Mouse (Mus musculus) midbrain, postnatal 0 days (tissue): Measurements from ENCODE around the gene Igdcc3. TPM values are rescaled to one million over a fixed set of nuclear protein-coding genes. Genes with fewer than 3 reads are reported as not detected.
"Not testable (repeated sequence)": the region's sequence is repeated elsewhere in the genome, so short reads cannot be mapped to it uniquely, and the experiment has no call there.

ENCODE experiments used
- ATAC-seq: fragments of 200-750 bp; cut with Nextera tagmentation; 2 replicates; pipeline ENCODE4 v1.8.0; 2017; ENCODE audit warnings: moderate number of reproducible peaks, mild to moderate bottlenecking, moderate TSS enrichment, moderate library complexity; ENCODE audit not compliant: low FRiP score
- DNase-seq: peaks from one replicate; pipeline ENCODE4 v3.0.0-alpha.2; 2015; ENCODE audit warnings: low spot score
- H3K27ac ChIP-seq: fragments of 300-500 bp; sonication (generic); 2 replicates; pipeline ENCODE4 v1.5.1; 2014; ENCODE audit warnings: low read depth, mild to moderate bottlenecking, low read length, mixed read lengths
- H3K27me3 ChIP-seq: fragments of 300-500 bp; sonication (generic); 2 replicates; pipeline ENCODE4 v1.6.1; 2014; ENCODE audit warnings: low read length, control low read depth, mixed read lengths; ENCODE audit not compliant: insufficient read depth
- H3K36me3 ChIP-seq: fragments of 300-500 bp; sonication (generic); 2 replicates; pipeline ENCODE4 v1.6.1; 2014; ENCODE audit warnings: low read length, control low read depth, mixed read lengths; ENCODE audit not compliant: insufficient read depth
- H3K4me1 ChIP-seq: fragments of 300-500 bp; sonication (generic); 2 replicates; pipeline ENCODE4 v1.6.1; 2014; ENCODE audit warnings: mild to moderate bottlenecking, control low read depth, antibody characterized with exemption, low read length, mixed read lengths; ENCODE audit not compliant: insufficient read depth
- H3K4me2 ChIP-seq: fragments of 300-500 bp; sonication (generic); 2 replicates; pipeline ENCODE4 v1.6.1; 2014; ENCODE audit warnings: low read depth, mild to moderate bottlenecking, low read length, mixed read lengths; ENCODE audit not compliant: poor library complexity, severe bottlenecking
- H3K4me3 ChIP-seq: fragments of 300-500 bp; sonication (generic); 2 replicates; pipeline ENCODE4 v1.5.1; 2014; ENCODE audit warnings: low read depth, mild to moderate bottlenecking, low read length, moderate library complexity
- H3K9ac ChIP-seq: fragments of 300-500 bp; sonication (generic); replicated peaks from 2 replicates; pipeline ENCODE4 v1.6.1; 2014; ENCODE audit warnings: mild to moderate bottlenecking, low read length, moderate library complexity, mixed read lengths; ENCODE audit not compliant: poor library complexity, severe bottlenecking
- H3K9me3 ChIP-seq: fragments of 300-500 bp; sonication (generic); 2 replicates; pipeline ENCODE4 v1.6.1; 2016; ENCODE audit warnings: low read length, control low read depth
- CTCF ChIP-seq: IDR thresholded peaks from 2 replicates; pipeline ENCODE4 v1.5.1; 2016; ENCODE audit warnings: antibody characterized with exemption, mild to moderate bottlenecking
- WGBS: fragments of 180-500 bp; shearing (Covaris S2); extraction: QIAGEN DNeasy Blood & Tissue Kit; methylation state at CpG from one replicate; pipeline ENCODE4 v1.1.7; 2014; 5-methylcytosine and 5-hydroxymethylcytosine counted together
- polyA plus RNA-seq: library from polyadenylated mRNA; unstranded; fragments of >200 nt; fragmentation: Nextera tagmentation; extraction: Ambion mirVana; gene quantifications from 2 replicates; pipeline ENCODE4 v1.2.1, GENCODE M21; 2015
- total RNA-seq: library from RNA; depleted of rRNA; stranded (reverse); fragments of >200 nt; gene quantifications from 2 replicates; pipeline ENCODE4 v1.2.3, GENCODE M21; 2014

Gene Igdcc3
- total and polyA plus RNA-seq, 2 experiments from 2014 or later = 6.6 to 7.7 TPM

GRCm38 (mm10) chr9:65216972-65217371 lies 76.0 kb downstream of the Igdcc3 start:
- Histone ChIP-seq H3K36me3 (no peaks in the 10 kb centered on the region), H3K9me3 (no peaks in the 10 kb centered on the region), H3K9ac (no peak overlapping the region), H3K4me1 (no peaks in the 10 kb centered on the region), H3K27me3 (no peaks in the 10 kb centered on the region), H3K4me2 (no peak overlapping the region), H3K4me3 (no peak overlapping the region), H3K27ac (no peak overlapping the region)
- 82% methylated on average over 8 of the region's 8 CpGs for WGBS
- DNase-seq (no peak), ATAC-seq (no peak)
- no peak for TF ChIP-seq CTCF

DNA sequence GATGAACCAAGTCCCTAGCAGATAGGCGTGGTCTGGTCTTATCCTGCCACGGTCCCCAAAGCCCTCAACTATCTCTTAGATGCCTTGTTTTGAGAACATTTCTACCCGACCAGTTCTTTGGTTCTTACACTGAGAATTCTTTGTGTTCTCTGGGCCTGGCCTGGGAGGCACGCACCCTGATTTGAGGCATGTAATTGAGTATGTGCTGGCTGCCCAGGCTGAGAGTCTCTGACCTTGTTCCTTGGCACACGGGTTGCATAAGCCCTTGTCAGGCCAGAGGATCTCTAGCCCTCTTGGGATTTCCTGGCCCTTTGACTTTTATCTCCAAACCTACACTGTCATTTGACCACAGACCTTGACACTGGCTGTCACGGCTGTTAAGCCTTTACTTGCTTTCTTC lies 76.7 kb downstream of the Igdcc3 start:
- H3K36me3 ChIP-seq = no peaks in the 10 kb centered on the region
- no peak overlapping the region for H3K4me2 ChIP-seq
- H3K9ac ChIP-seq = no peak overlapping the region
- no peak for ATAC-seq
- TF ChIP-seq CTCF = no peak
- no peaks in the 10 kb centered on the region for H3K9me3 ChIP-seq
- no peaks in the 10 kb centered on the region for H3K4me1 ChIP-seq
- no peak overlapping the region for H3K27ac ChIP-seq
- H3K27me3 ChIP-seq = no peaks in the 10 kb centered on the region
- H3K4me3 ChIP-seq = no peak overlapping the region
- no peak for DNase-seq
- WGBS = 72% methylated on average over 6 of the region's 6 CpGs

GRCm38 (mm10) chr9:65218916-65219315 lies 77.9 kb downstream of the Igdcc3 start:
- Histone ChIP-seq H3K4me3 (no peak overlapping the region), H3K4me1 (no peaks in the 10 kb centered on the region), H3K27me3 (no peaks in the 10 kb centered on the region), H3K36me3 (no peaks in the 10 kb centered on the region), H3K9me3 (no peaks in the 10 kb centered on the region), H3K27ac (no peak overlapping the region), H3K9ac (no peak overlapping the region), H3K4me2 (no peak overlapping the region)
- DNase-seq = no peak
- TF ChIP-seq CTCF = no peak
- WGBS = 78% methylated on average over 1 of the region's 1 CpGs
- no peak for ATAC-seq

GRCm38 (mm10) chr9:65220398-65220797 lies 79.4 kb downstream of the Igdcc3 start:
- ATAC-seq, DNase-seq: not testable (repeated sequence)
- WGBS = 49% methylated on average over 3 of the region's 3 CpGs

GRCm38 (mm10) chr9:65223927-65224326 lies 82.9 kb downstream of the Igdcc3 start:
- Histone ChIP-seq H3K36me3 (peaks cover 11% of the 10 kb centered on the region; the same call in 1 of the 2 replicates), H3K4me2 (no peak overlapping the region), H3K4me3 (no peak overlapping the region), H3K27me3 (no peaks in the 10 kb centered on the region), H3K27ac (no peak overlapping the region), H3K4me1 (no peaks in the 10 kb centered on the region), H3K9me3 (no peaks in the 10 kb centered on the region), H3K9ac (no peak overlapping the region)
- DNase-seq (no peak), ATAC-seq (no peak)
- WGBS = 82% methylated on average over 6 of the region's 6 CpGs
- TF ChIP-seq CTCF = no peak

More at GRCm38 (mm10) chr9:65220398-65220797, 79.4 kb downstream of the Igdcc3 start:
- H3K9me3 ChIP-seq, H3K27me3 ChIP-seq, H3K27ac ChIP-seq, H3K36me3 ChIP-seq, H3K4me2 ChIP-seq, H3K4me3 ChIP-seq, H3K9ac ChIP-seq, H3K4me1 ChIP-seq: not testable (repeated sequence)
- TF ChIP-seq CTCF = peak; percentile 59

- Histone ChIP-seq H3K27me3 (no peaks in the 10 kb centered on the region), H3K4me1 (no peaks in the 10 kb centered on the region), H3K36me3 (peaks cover 17% of the 10 kb centered on the region), H3K4me2 (no peak overlapping the region), H3K9me3 (no peaks in the 10 kb centered on the region), H3K4me3 (no peak overlapping the region), H3K9ac (no peak overlapping the region), H3K27ac (no peak overlapping the region)
- TF ChIP-seq CTCF = peak; percentile 73
- 38% methylated on average over 4 of the region's 4 CpGs for WGBS
- DNase-seq = peak; percentile 55
- ATAC-seq = no peak
Observed at GRCm38 (mm10) chr9:65225795-65226194, 84.8 kb downstream of the Igdcc3 start.
